Mouse (Mus musculus) limb, embryonic 14.5 days (tissue): ENCODE data around the gene Gab2. TPM values are rescaled to one million over a fixed set of nuclear protein-coding genes. Genes with fewer than 3 reads are reported as not detected.
A peak's percentile ranks its signal among the peaks of the same experiment; 100 is the strongest.

ENCODE experiments used
- ATAC-seq: fragments of 200-750 bp; cut with Nextera tagmentation; 2 replicates; pipeline ENCODE4 v1.8.0; 2017; ENCODE audit warnings: low read depth, moderate number of reproducible peaks, moderate TSS enrichment; ENCODE audit not compliant: low FRiP score
- DNase-seq: peaks from one replicate; pipeline ENCODE4 v3.0.0-alpha.2; 2015; ENCODE audit warnings: low spot score
- H3K27ac ChIP-seq: fragments of 300-500 bp; sonication (generic); replicated peaks from 2 replicates; pipeline ENCODE4 v1.5.1; 2014; ENCODE audit warnings: low read depth, mild to moderate bottlenecking, low read length, moderate library complexity, mixed read lengths
- H3K27me3 ChIP-seq: fragments of 300-500 bp; sonication (generic); 2 replicates; pipeline ENCODE4 v1.6.1; 2014; ENCODE audit warnings: low read length, mixed read lengths; ENCODE audit not compliant: control insufficient read depth, insufficient read depth
- H3K36me3 ChIP-seq: fragments of 300-500 bp; sonication (generic); 2 replicates; pipeline ENCODE4 v1.6.1; 2014; ENCODE audit warnings: mild to moderate bottlenecking, low read length, moderate library complexity, mixed read lengths; ENCODE audit not compliant: control insufficient read depth, insufficient read depth
- H3K4me1 ChIP-seq: fragments of 300-500 bp; sonication (generic); 2 replicates; pipeline ENCODE4 v1.6.1; 2014; ENCODE audit warnings: antibody characterized with exemption, low read length, mixed read lengths; ENCODE audit not compliant: control insufficient read depth, insufficient read depth
- H3K4me2 ChIP-seq: fragments of 300-500 bp; sonication (generic); replicated peaks from 2 replicates; pipeline ENCODE4 v1.6.1; 2014; ENCODE audit warnings: low read depth, mild to moderate bottlenecking, low read length, moderate library complexity; ENCODE audit not compliant: severe bottlenecking
- H3K4me3 ChIP-seq: fragments of 300-500 bp; sonication (generic); replicated peaks from 2 replicates; pipeline ENCODE4 v1.5.1; 2014; ENCODE audit warnings: low read length
- H3K9ac ChIP-seq: fragments of 300-500 bp; sonication (generic); 2 replicates; pipeline ENCODE4 v1.6.1; 2014; ENCODE audit warnings: mild to moderate bottlenecking, low read depth, low read length, moderate library complexity; ENCODE audit not compliant: severe bottlenecking
- H3K9me3 ChIP-seq: fragments of 300-500 bp; sonication (generic); 2 replicates; pipeline ENCODE4 v1.6.1; 2016; ENCODE audit warnings: low read length; ENCODE audit not compliant: control insufficient read depth
- POLR2A ChIP-seq: fragments of 200-500 bp; IDR thresholded peaks from 2 replicates; pipeline ENCODE4 v1.8.0; 2012; ENCODE audit warnings: inconsistent platforms, mild to moderate bottlenecking, moderate library complexity, borderline replicate concordance; ENCODE audit not compliant: insufficient read depth, insufficient read length; ENCODE audit errors: extremely low read depth
- WGBS: fragments of 180-500 bp; shearing (Covaris S2); extraction: QIAGEN DNeasy Blood & Tissue Kit; methylation state at CpG from one replicate; pipeline ENCODE4 v1.1.7; 2014; 5-methylcytosine and 5-hydroxymethylcytosine counted together
- polyA plus RNA-seq, 2 experiments: library from polyadenylated mRNA; depleted of rRNA in 1 of 2; stranded (reverse) in 1 of 2; unstranded in 1 of 2; fragments of >200 nt; fragmentation: Nextera tagmentation in 1 of 2; extraction: Ambion mirVana in 1 of 2; gene quantifications; 2 replicates each; pipeline versions ENCODE4 v1.2.1 to v1.2.3; 2012 to 2014

The Gab2 gene
- polyA plus RNA-seq, 2 experiments, result 5.1 to 7.7 TPM

GRCm38 (mm10) chr7:97262541-97262940 is 181.2 kb downstream of the Gab2 start:
- H3K27ac ChIP-seq, result no peak overlapping the region
- no peaks in the 10 kb centered on the region for H3K36me3 ChIP-seq
- WGBS, result 68% methylated on average over 1 of the region's 1 CpGs
- no peak for DNase-seq
- no peaks in the 10 kb centered on the region for H3K4me1 ChIP-seq
- H3K4me2 ChIP-seq, result no peak overlapping the region
- no peak overlapping the region for H3K9ac ChIP-seq
- H3K4me3 ChIP-seq, result no peak overlapping the region
- TF ChIP-seq POLR2A, result no peak
- H3K27me3 ChIP-seq, result no peaks in the 10 kb centered on the region
- no peak for ATAC-seq
- no peaks in the 10 kb centered on the region for H3K9me3 ChIP-seq

GRCm38 (mm10) chr7:97270367-97270766 is 189.0 kb downstream of the Gab2 start:
- TF ChIP-seq POLR2A, result no peak
- no peak overlapping the region for H3K27ac ChIP-seq
- no peak overlapping the region for H3K4me2 ChIP-seq
- H3K4me3 ChIP-seq, result no peak overlapping the region
- H3K9ac ChIP-seq, result no peak overlapping the region
- no peaks in the 10 kb centered on the region for H3K27me3 ChIP-seq
- ATAC-seq (no peak), DNase-seq (no peak)
- no peaks in the 10 kb centered on the region for H3K4me1 ChIP-seq
- no peaks in the 10 kb centered on the region for H3K9me3 ChIP-seq
- H3K36me3 ChIP-seq, result no peaks in the 10 kb centered on the region

GRCm38 (mm10) chr7:97271068-97271467 is 189.7 kb downstream of the Gab2 start:
- H3K4me1 ChIP-seq, result no peaks in the 10 kb centered on the region
- H3K27me3 ChIP-seq, result no peaks in the 10 kb centered on the region
- H3K9ac ChIP-seq, result no peak overlapping the region
- no peak overlapping the region for H3K4me3 ChIP-seq
- WGBS, result 86% methylated on average over 1 of the region's 1 CpGs
- no peak overlapping the region for H3K4me2 ChIP-seq
- H3K9me3 ChIP-seq, result no peaks in the 10 kb centered on the region
- H3K36me3 ChIP-seq, result no peaks in the 10 kb centered on the region
- no peak for TF ChIP-seq POLR2A
- no peak for DNase-seq
- H3K27ac ChIP-seq, result no peak overlapping the region
- no peak for ATAC-seq

- no peak overlapping the region for H3K27ac ChIP-seq
- no peaks in the 10 kb centered on the region for H3K9me3 ChIP-seq
- no peak overlapping the region for H3K4me3 ChIP-seq
- TF ChIP-seq POLR2A, result no peak
- ATAC-seq, result no peak
- no peak for DNase-seq
- no peaks in the 10 kb centered on the region for H3K4me1 ChIP-seq
- H3K4me2 ChIP-seq, result no peak overlapping the region
- no peak overlapping the region for H3K9ac ChIP-seq
- WGBS, result 54% methylated on average over 2 of the region's 2 CpGs
- no peaks in the 10 kb centered on the region for H3K36me3 ChIP-seq
- H3K27me3 ChIP-seq, result no peaks in the 10 kb centered on the region
Observed at GRCm38 (mm10) chr7:97296986-97297385, 215.6 kb downstream of the Gab2 start.

GRCm38 (mm10) chr7:97297466-97297865 is 216.1 kb downstream of the Gab2 start:
- TF ChIP-seq POLR2A, result no peak
- WGBS, result 2% methylated on average over 2 of the region's 2 CpGs
- no peak for ATAC-seq

GRCm38 (mm10) chr7:97298279-97298678 is 216.9 kb downstream of the Gab2 start:
- no peak for TF ChIP-seq POLR2A
- Histone ChIP-seq H3K4me2 (no peak overlapping the region), H3K4me3 (no peak overlapping the region), H3K4me1 (no peaks in the 10 kb centered on the region), H3K36me3 (no peaks in the 10 kb centered on the region), H3K27ac (no peak overlapping the region), H3K9ac (no peak overlapping the region), H3K9me3 (no peaks in the 10 kb centered on the region), H3K27me3 (no peaks in the 10 kb centered on the region)
- ATAC-seq, result no peak
- 88% methylated on average over 2 of the region's 2 CpGs for WGBS
- no peak for DNase-seq

More at GRCm38 (mm10) chr7:97297466-97297865, 216.1 kb downstream of the Gab2 start:
- Histone ChIP-seq H3K4me2 (no peak overlapping the region), H3K4me1 (no peaks in the 10 kb centered on the region), H3K4me3 (no peak overlapping the region), H3K27me3 (no peaks in the 10 kb centered on the region), H3K27ac (no peak overlapping the region), H3K9ac (no peak overlapping the region), H3K9me3 (no peaks in the 10 kb centered on the region), H3K36me3 (no peaks in the 10 kb centered on the region)
- peak; percentile 66 for DNase-seq
